Mouse (Mus musculus) ES-E14 (cell line): ENCODE data around the gene Hist1h3f. TPM values are rescaled to one million over a fixed set of nuclear protein-coding genes. Genes with fewer than 3 reads are reported as not detected.

Experiments used
- DNase-seq: peaks from one replicate; pipeline ENCODE4 v3.0.0-alpha.2; 2013; ENCODE audit warnings: low read depth, low spot score
- H3K27ac ChIP-seq: 2 replicates; pipeline ENCODE4 v1.5.1; 2012; ENCODE audit warnings: low read depth, mild to moderate bottlenecking, low read length, moderate library complexity, mixed read lengths; ENCODE audit not compliant: poor library complexity, insufficient read depth, severe bottlenecking
- H3K36me3 ChIP-seq: 2 replicates; pipeline ENCODE4 v1.6.1; 2012; ENCODE audit warnings: mild to moderate bottlenecking, low read length, moderate library complexity, mixed read lengths; ENCODE audit not compliant: control insufficient read depth, poor library complexity, insufficient read depth, severe bottlenecking
- H3K4me1 ChIP-seq, 2 experiments: fragments of 150-350 bp in 1 of 2; sonication (generic) in 1 of 2; 2 replicates each; pipeline ENCODE4 v1.6.1; 2012; ENCODE audit warnings: low read length in 2 of 2, mild to moderate bottlenecking in 1 of 2, mixed read lengths in 1 of 2; ENCODE audit not compliant: control insufficient read depth in 2 of 2, insufficient read depth in 2 of 2, poor library complexity in 1 of 2
- H3K4me3 ChIP-seq, 2 experiments: fragments of 150-350 bp in 1 of 2; sonication (generic) in 1 of 2; 2 replicates each; pipeline ENCODE4 v1.5.1; 2012; ENCODE audit warnings: low read length in 2 of 2, low read depth in 1 of 2, mild to moderate bottlenecking in 1 of 2, mixed read lengths in 1 of 2; ENCODE audit not compliant: insufficient read depth in 1 of 2, poor library complexity in 1 of 2, severe bottlenecking in 1 of 2
- H3K9ac ChIP-seq: 2 replicates; pipeline ENCODE4 v1.6.1; 2012; ENCODE audit warnings: low read depth, mild to moderate bottlenecking, low read length, mixed read lengths; ENCODE audit not compliant: poor library complexity, insufficient read depth, severe bottlenecking
- H3K9me3 ChIP-seq: fragments of 150-350 bp; sonication (generic); 2 replicates; pipeline ENCODE4 v1.6.1; 2012; ENCODE audit warnings: low read depth, mild to moderate bottlenecking, low read length; ENCODE audit not compliant: control insufficient read depth, insufficient read depth
- CHD2 ChIP-seq: IDR thresholded peaks from 2 replicates; pipeline ENCODE4 v1.6.1; 2014; ENCODE audit warnings: mild to moderate bottlenecking, low read depth, low read length, inconsistent platforms
- HCFC1 ChIP-seq: IDR thresholded peaks from 2 replicates; pipeline ENCODE4 v1.6.1; 2012; ENCODE audit warnings: low read length, inconsistent platforms, borderline replicate concordance; ENCODE audit not compliant: insufficient read depth
- MAFK ChIP-seq: IDR thresholded peaks from 2 replicates; pipeline ENCODE4 v1.6.1; 2014; ENCODE audit warnings: mild to moderate bottlenecking, low read depth, low read length, inconsistent platforms; ENCODE audit not compliant: insufficient read depth
- ZC3H11A ChIP-seq: IDR thresholded peaks from 2 replicates; pipeline ENCODE4 v1.6.1; 2012; ENCODE audit warnings: low read depth, mild to moderate bottlenecking, inconsistent platforms, low read length, borderline replicate concordance
- ZNF384 ChIP-seq: IDR thresholded peaks from 2 replicates; pipeline ENCODE4 v1.6.1; 2012; ENCODE audit warnings: low read depth, low read length, inconsistent platforms
- in situ Hi-C, 2 experiments: fragments of 600-800 bp; cut with MboI; formaldehyde crosslinking; loops; one replicate each; pipeline ENCODE4 v1.15.1; 2025; ENCODE audit warnings: low sequenced_read_pairs in 2 of 2, inconsistent platforms in 1 of 2; ENCODE audit not compliant: unreplicated experiment in 2 of 2
- total RNA-seq: library from RNA; depleted of rRNA; stranded (reverse); fragments of 300-350 nt; gene quantifications from 2 replicates; pipeline ENCODE4 v1.2.3, GENCODE M21; 2012

Hist1h3f gene
- total RNA-seq, 1 experiment = 289 TPM

DNA sequence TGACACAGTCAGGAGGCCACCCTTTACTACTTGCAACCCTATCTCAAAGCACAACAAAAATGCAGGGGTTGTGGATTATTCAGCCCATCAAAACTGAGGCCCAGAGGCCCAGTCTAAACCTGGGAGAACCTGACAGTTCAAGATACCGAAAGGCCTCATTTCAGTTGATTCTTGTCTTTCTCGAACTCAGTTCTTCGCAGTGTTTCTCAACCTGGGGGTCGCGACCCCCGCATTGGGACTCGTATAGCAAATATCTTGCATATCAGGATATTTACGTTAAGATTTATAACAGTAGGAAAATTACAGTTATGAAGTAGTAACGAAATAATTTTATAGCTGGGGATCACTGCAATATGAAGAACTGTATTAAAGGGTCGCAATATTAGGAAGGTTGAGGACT, 18.0 kb upstream of the Hist1h3f start:
- DNase-seq = no peak
- H3K4me3 ChIP-seq = peak overlapping the region; percentile 53 to 60
- peak; percentile 97 for TF ChIP-seq CHD2
- TF ChIP-seq MAFK = no peak
- in situ Hi-C loops = loop anchor here (10.0 to 25.0 kb wide), 2 partner anchors 1489 to 1601 kb away; partner anchors contain the start of genes Hist1h2ag (in 1 of the 2), Hist1h2ah (in 1 of the 2), Hist1h2bj (in 1 of the 2) and Hist1h2bk (in 1 of the 2)
- H3K9me3 ChIP-seq = no peaks in the 10 kb centered on the region
- H3K36me3 ChIP-seq = no peaks in the 10 kb centered on the region
- H3K27ac ChIP-seq = no peak overlapping the region
- no peaks in the 10 kb centered on the region; a peak in 1 of 4 replicates for H3K4me1 ChIP-seq
- H3K9ac ChIP-seq = no peak overlapping the region

DNA sequence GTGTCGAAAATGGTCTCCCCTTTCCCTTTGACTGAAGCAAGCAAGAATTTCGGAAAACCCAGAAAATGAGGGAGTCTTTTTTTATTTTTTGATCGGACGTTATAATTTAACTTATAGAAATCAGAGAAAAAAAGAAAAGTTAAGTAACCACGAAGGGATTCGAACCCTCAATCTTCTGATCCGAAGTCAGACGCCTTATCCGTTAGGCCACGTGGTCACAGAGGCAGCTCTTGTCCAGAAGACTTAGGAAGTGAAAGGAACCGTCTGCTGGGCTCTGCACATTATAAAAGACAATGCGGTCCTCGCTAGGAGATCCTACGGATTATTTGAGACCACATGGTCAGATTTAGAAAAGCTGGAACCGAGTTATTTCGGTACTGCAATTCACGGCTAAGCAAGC, 17.5 kb upstream of the Hist1h3f start:
- no peak for TF ChIP-seq HCFC1
- TF ChIP-seq ZNF384 = 0 out of 2 replicates have a peak, but pooled peaks have one; percentile 54
- no peak for TF ChIP-seq ZC3H11A
- peak; percentile 84 for TF ChIP-seq MAFK
- no peak for TF ChIP-seq CHD2
- Histone ChIP-seq H3K36me3 (no peaks in the 10 kb centered on the region), H3K4me1 (no peaks in the 10 kb centered on the region; a peak in 1 of 4 replicates), H3K4me3 (peak overlapping the region; percentile 60 to 64), H3K9me3 (no peaks in the 10 kb centered on the region), H3K9ac (peak overlapping the region; percentile 64; the same call in 1 of the 2 replicates), H3K27ac (no peak overlapping the region)
- DNase-seq = no peak
- in situ Hi-C loops = loop anchor here (10.0 to 25.0 kb wide), 2 partner anchors 1489 to 1602 kb away; partner anchors contain the start of genes Hist1h2ag (in 1 of the 2), Hist1h2ah (in 1 of the 2), Hist1h2bj (in 1 of the 2) and Hist1h2bk (in 1 of the 2)

DNA sequence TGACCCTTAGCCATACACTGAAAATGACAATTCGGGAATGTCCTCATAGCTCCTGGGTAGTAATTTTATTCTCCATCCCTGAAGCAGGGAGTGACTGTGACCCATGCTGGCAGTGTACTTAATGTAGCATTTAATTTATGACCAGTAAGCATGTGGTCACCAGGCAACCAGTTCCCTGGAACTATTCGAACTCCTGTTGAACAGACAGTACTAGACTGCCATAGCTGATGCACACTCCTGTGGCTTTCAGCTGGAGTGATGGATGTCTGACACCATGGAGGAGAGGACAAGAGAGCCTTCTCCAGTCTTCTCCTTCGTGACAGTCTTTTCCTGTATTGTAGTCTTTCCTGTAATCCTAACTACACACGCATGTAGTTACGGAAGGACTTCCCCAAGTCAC, 14.8 kb upstream of the Hist1h3f start:
- Histone ChIP-seq H3K9me3 (no peaks in the 10 kb centered on the region), H3K36me3 (no peaks in the 10 kb centered on the region), H3K9ac (no peak overlapping the region), H3K4me3 (no peak overlapping the region), H3K4me1 (peaks cover 0 to 2% of the 10 kb centered on the region in 2 experiments; a peak in 1 of 4 replicates), H3K27ac (no peak overlapping the region)
- TF ChIP-seq ZNF384 (no peak), HCFC1 (no peak), CHD2 (no peak), ZC3H11A (no peak), MAFK (no peak)
- in situ Hi-C loops = loop anchor here (10.0 to 25.0 kb wide), 2 partner anchors 1492 to 1604 kb away; partner anchors contain the start of genes Hist1h2ag (in 1 of the 2), Hist1h2ah (in 1 of the 2), Hist1h2bj (in 1 of the 2) and Hist1h2bk (in 1 of the 2)
- no peak for DNase-seq

DNA sequence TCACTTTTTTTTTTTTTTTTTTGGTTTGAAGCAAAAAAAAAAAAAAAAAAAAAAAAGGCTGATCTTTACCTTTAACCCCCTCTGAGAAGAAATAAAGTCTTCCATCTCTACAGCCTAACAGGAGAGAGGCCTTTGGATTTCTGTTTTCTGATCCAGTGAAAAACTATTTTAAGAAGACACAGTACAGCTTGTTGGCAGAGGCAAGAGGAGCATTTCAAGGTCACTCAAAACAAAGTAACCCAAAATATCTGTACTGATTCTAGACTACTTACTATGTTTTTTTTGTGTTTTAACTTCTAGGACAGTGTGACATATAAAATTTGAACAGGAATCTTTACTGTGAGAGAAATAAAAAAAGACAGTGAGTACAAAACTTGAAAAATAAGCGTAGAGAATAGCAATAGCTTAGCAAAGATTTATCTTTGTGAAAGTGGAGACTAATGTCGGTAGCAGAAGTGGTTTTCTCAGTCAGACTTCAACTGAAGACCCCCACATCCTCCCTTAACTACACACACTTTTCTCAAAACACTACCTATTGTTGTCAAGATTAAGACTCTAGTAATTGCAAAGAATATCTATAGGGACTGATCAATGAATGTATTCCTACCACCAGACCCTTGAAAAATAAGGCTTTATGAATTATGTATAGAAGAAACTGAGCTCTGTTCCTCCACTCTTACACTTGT, 14.2 kb upstream of the Hist1h3f start:
- Histone ChIP-seq H3K4me3 (peak overlapping the region; percentile 25 to 61; a peak in 2 of 4 replicates), H3K27ac (no peak overlapping the region), H3K36me3 (no peaks in the 10 kb centered on the region), H3K9ac (no peak overlapping the region), H3K4me1 (peaks cover 0 to 2% of the 10 kb centered on the region in 2 experiments; a peak in 1 of 4 replicates), H3K9me3 (no peaks in the 10 kb centered on the region)
- in situ Hi-C loops = loop anchor here (10.0 to 25.0 kb wide), 2 partner anchors 1492 to 1605 kb away; partner anchors contain the start of genes Hist1h2ag (in 1 of the 2), Hist1h2ah (in 1 of the 2), Hist1h2bj (in 1 of the 2) and Hist1h2bk (in 1 of the 2)
- DNase-seq = no peak
- TF ChIP-seq ZNF384 (no peak; the same call in 1 of the 2 replicates), HCFC1 (no peak), MAFK (no peak), CHD2 (no peak), ZC3H11A (no peak)
